Mouse (Mus musculus) heart, embryonic 14.5 days (tissue): ENCODE measurements around the gene Hoxb2. TPM values are rescaled to one million over a fixed set of nuclear protein-coding genes. Genes with fewer than 3 reads are reported as not detected.

Source experiments
- ATAC-seq: fragments of 200-750 bp; cut with Nextera tagmentation; 2 replicates; pipeline ENCODE4 v1.8.0; 2017; ENCODE audit warnings: low read depth, moderate TSS enrichment; ENCODE audit not compliant: insufficient number of reproducible peaks, insufficient read depth, low FRiP score
- H3K27ac ChIP-seq, 2 experiments: fragments of 200-500 bp in 1 of 2; fragments of 300-500 bp in 1 of 2; sonication (generic) in 1 of 2; replicated peaks in 1 of 2; 2 replicates each; pipeline ENCODE4 v1.5.1; 2012 to 2014; ENCODE audit warnings: low read depth in 2 of 2, low read length in 2 of 2, control low read depth in 1 of 2, mild to moderate bottlenecking in 1 of 2, mixed read lengths in 1 of 2; ENCODE audit not compliant: control insufficient read depth in 1 of 2, insufficient read depth in 1 of 2
- H3K27me3 ChIP-seq: fragments of 300-500 bp; sonication (generic); 2 replicates; pipeline ENCODE4 v1.6.1; 2014; ENCODE audit warnings: mild to moderate bottlenecking, low read length, control low read depth; ENCODE audit not compliant: control insufficient read depth, insufficient read depth
- H3K36me3 ChIP-seq: fragments of 300-500 bp; sonication (generic); 2 replicates; pipeline ENCODE4 v1.6.1; 2014; ENCODE audit warnings: mild to moderate bottlenecking, control low read depth, low read length, mixed read lengths; ENCODE audit not compliant: control insufficient read depth, insufficient read depth
- H3K4me1 ChIP-seq, 2 experiments: fragments of 200-500 bp in 1 of 2; fragments of 300-500 bp in 1 of 2; sonication (generic) in 1 of 2; 2 replicates each; pipeline ENCODE4 v1.6.1; 2012 to 2014; ENCODE audit warnings: low read length in 2 of 2, control low read depth in 1 of 2, mixed read lengths in 1 of 2; ENCODE audit not compliant: control insufficient read depth in 2 of 2, insufficient read depth in 2 of 2
- H3K4me2 ChIP-seq: fragments of 300-500 bp; sonication (generic); 2 replicates; pipeline ENCODE4 v1.6.1; 2014; ENCODE audit warnings: mild to moderate bottlenecking, low read length
- H3K4me3 ChIP-seq, 2 experiments: fragments of 200-500 bp in 1 of 2; fragments of 300-500 bp in 1 of 2; sonication (generic) in 1 of 2; 2 replicates each; pipeline ENCODE4 v1.5.1; 2012 to 2014; ENCODE audit warnings: low read length in 2 of 2, mild to moderate bottlenecking in 2 of 2, control low read depth in 1 of 2, low read depth in 1 of 2, moderate library complexity in 1 of 2; ENCODE audit not compliant: control insufficient read depth in 1 of 2, insufficient read depth in 1 of 2
- H3K9ac ChIP-seq: fragments of 300-500 bp; sonication (generic); 2 replicates; pipeline ENCODE4 v1.6.1; 2014; ENCODE audit warnings: mild to moderate bottlenecking, low read length
- H3K9me3 ChIP-seq: fragments of 300-500 bp; sonication (generic); 2 replicates; pipeline ENCODE4 v1.6.1; 2016; ENCODE audit warnings: low read length, control low read depth; ENCODE audit not compliant: control insufficient read depth
- WGBS: fragments of 180-500 bp; shearing (Covaris S2); extraction: QIAGEN DNeasy Blood & Tissue Kit; methylation state at CpG from one replicate; pipeline ENCODE4 v1.1.7; 2014; 5-methylcytosine and 5-hydroxymethylcytosine counted together
- polyA plus RNA-seq: library from polyadenylated mRNA; unstranded; fragments of >200 nt; fragmentation: Nextera tagmentation; extraction: Ambion mirVana; gene quantifications from 2 replicates; pipeline ENCODE4 v1.2.1, GENCODE M21; 2014

Hoxb2 gene
- polyA plus RNA-seq, 1 experiment from 2014 or later = 2.9 TPM

DNA sequence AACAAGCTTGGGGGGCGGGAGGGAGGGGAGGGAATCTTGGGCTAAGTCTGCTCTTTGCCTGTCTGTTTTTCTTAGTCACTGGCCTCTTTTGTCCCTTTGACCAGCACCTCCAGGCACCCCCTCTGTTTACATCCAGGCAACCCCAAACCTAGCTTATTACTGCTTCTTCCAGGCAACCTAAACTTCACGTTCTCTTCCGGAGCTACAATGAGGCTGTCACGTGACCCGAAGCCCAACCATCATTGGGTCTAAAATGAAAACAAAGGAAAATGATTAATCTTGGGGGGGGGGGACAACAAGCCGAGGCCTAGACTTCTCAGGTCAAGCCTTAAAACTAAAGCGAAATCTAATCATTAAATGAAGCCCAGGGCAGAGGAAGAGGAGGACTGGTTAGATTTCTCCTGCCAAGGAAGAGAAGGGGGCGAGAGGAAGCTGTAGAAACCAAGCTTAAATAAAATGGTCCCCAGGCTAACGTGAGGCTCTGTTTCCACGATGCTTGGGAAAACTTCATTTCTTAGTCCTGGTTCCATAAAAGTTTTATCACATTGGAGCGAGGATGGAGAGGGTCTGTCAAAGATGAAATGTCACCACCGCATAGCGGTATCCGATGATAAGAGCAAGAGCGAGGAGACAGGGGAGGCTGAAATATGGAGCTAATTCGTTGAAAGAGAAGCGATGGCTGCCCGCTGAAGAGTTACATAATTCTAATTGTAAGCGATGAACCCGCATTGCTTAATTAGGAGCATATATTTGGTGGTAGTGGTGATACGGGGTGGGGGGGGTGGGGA lies 2.0 kb upstream of the Hoxb2 start:
- H3K4me1 ChIP-seq = no peaks in the 10 kb centered on the region; a peak in 1 of 4 replicates
- no peaks in the 10 kb centered on the region for H3K36me3 ChIP-seq
- H3K4me3 ChIP-seq = no peak overlapping the region
- H3K4me2 ChIP-seq = 0 out of 2 replicates have a peak overlapping the region, but pooled peaks have one; percentile 16
- no peaks in the 10 kb centered on the region for H3K9me3 ChIP-seq
- H3K27ac ChIP-seq = no peak overlapping the region
- no peak for ATAC-seq
- peaks cover 95% of the 10 kb centered on the region for H3K27me3 ChIP-seq
- WGBS = 15% methylated on average over 21 of the region's 21 CpGs
- no peak overlapping the region for H3K9ac ChIP-seq

- H3K4me3 ChIP-seq = no peak overlapping the region
- no peak overlapping the region for H3K27ac ChIP-seq
- ATAC-seq = no peak
- WGBS = 65% methylated on average over 3 of the region's 3 CpGs
- H3K36me3 ChIP-seq = no peaks in the 10 kb centered on the region
- H3K9me3 ChIP-seq = no peaks in the 10 kb centered on the region
- no peak overlapping the region for H3K4me2 ChIP-seq
- peaks cover 93% of the 10 kb centered on the region for H3K27me3 ChIP-seq
- no peaks in the 10 kb centered on the region; a peak in 1 of 4 replicates for H3K4me1 ChIP-seq
- H3K9ac ChIP-seq = no peak overlapping the region
Observed at GRCm38 (mm10) chr11:96348988-96349387, 1.3 kb upstream of the Hoxb2 start.

DNA sequence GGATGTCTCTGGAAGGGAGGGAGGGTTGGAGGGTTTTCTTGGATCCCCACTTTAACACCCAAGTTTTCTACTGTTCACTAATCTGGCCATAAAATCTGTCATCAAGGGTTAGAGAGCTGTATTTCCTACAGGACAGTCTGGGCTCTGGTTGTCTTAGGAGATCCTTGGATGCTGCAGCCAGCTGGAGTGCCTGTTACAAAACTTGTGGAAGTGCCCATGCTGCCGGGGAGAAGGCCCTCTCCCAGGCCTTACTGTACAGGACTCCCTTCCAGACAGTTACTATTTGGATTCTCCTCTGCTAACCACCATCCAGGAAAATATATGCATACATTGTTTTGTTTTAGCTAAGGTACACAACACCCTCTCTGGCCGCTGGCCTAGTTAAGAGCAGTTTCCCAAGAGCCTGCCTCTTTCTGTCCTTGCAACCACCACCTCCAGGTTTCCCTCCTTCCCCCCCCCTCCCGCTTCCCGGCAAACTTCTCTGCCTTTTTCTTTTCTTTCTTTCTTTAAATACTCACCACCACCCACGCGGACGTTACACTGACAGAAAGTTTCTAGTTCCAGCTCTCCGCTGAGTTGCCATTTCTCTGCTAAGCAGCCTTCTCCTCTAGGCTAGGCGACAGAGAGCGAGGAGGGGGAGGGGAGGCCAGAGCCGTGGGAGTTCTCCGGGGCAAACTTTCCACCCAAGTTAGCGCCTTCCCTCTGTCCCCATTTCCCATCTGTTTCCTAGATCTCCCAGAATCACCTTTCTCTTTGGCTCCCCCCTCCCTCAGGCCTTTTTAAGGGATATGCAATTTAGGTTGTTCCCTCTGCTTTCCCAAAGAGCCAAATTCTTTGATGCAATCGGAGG lies 609 bp upstream of the Hoxb2 start:
- Histone ChIP-seq H3K9me3 (no peaks in the 10 kb centered on the region), H3K9ac (no peak overlapping the region), H3K27me3 (peaks cover 93% of the 10 kb centered on the region), H3K27ac (no peak overlapping the region), H3K36me3 (no peaks in the 10 kb centered on the region), H3K4me1 (peaks cover 0 to 3% of the 10 kb centered on the region in 2 experiments; a peak in 3 of 4 replicates), H3K4me3 (no peak overlapping the region), H3K4me2 (no peak overlapping the region)
- WGBS = 24% methylated on average over 14 of the region's 14 CpGs
- no peak for ATAC-seq

GRCm38 (mm10) chr11:96350791-96351190 lies 466 bp downstream of the Hoxb2 start:
- no peak overlapping the region for H3K27ac ChIP-seq
- no peak for ATAC-seq
- no peaks in the 10 kb centered on the region for H3K36me3 ChIP-seq
- 64% methylated on average over 2 of the region's 2 CpGs for WGBS
- H3K4me3 ChIP-seq = no peak overlapping the region
- no peak overlapping the region; the same call in 1 of the 2 replicates for H3K9ac ChIP-seq
- H3K27me3 ChIP-seq = peaks cover 91% of the 10 kb centered on the region
- no peaks in the 10 kb centered on the region for H3K9me3 ChIP-seq
- H3K4me2 ChIP-seq = no peak overlapping the region
- peaks cover 0 to 3% of the 10 kb centered on the region in 2 experiments; a peak in 3 of 4 replicates for H3K4me1 ChIP-seq

- Histone ChIP-seq H3K36me3 (no peaks in the 10 kb centered on the region), H3K4me3 (peak overlapping the region in 1 of 2 experiments; percentile 40; a peak in 2 of 4 replicates), H3K27me3 (peaks cover 91% of the 10 kb centered on the region), H3K4me2 (peak overlapping the region; percentile 63), H3K9me3 (no peaks in the 10 kb centered on the region), H3K4me1 (peaks cover 0 to 3% of the 10 kb centered on the region in 2 experiments; a peak in 2 of 4 replicates), H3K27ac (peak overlapping the region in 1 of 2 experiments; percentile 65; a peak in 1 of 4 replicates), H3K9ac (peak overlapping the region; percentile 62)
- ATAC-seq = no peak
- 28% methylated on average over 11 of the region's 11 CpGs for WGBS
Observed at GRCm38 (mm10) chr11:96351312-96351711, 987 bp downstream of the Hoxb2 start.

GRCm38 (mm10) chr11:96351831-96352230 lies 1.5 kb downstream of the Hoxb2 start:
- Histone ChIP-seq H3K4me2 (peak overlapping the region; percentile 63), H3K27me3 (peaks cover 91% of the 10 kb centered on the region), H3K4me1 (peaks cover 0 to 3% of the 10 kb centered on the region in 2 experiments; a peak in 2 of 4 replicates)

GRCm38 (mm10) chr11:96352691-96353521 lies 2.6 kb downstream of the Hoxb2 start:
- ATAC-seq = no peak
- no peaks in the 10 kb centered on the region for H3K9me3 ChIP-seq
- H3K27me3 ChIP-seq = peaks cover 93% of the 10 kb centered on the region
- peak overlapping the region; percentile 30 to 40 for H3K4me3 ChIP-seq
- peak overlapping the region; percentile 3 to 65 for H3K27ac ChIP-seq
- H3K4me1 ChIP-seq = peaks cover 0 to 3% of the 10 kb centered on the region in 2 experiments; a peak in 2 of 4 replicates
- H3K9ac ChIP-seq = peak overlapping the region; percentile 72
- no peaks in the 10 kb centered on the region for H3K36me3 ChIP-seq
- under 1% methylated on average over 71 of the region's 75 CpGs for WGBS
- peak overlapping the region; percentile 63 for H3K4me2 ChIP-seq

More at GRCm38 (mm10) chr11:96351831-96352230, 1.5 kb downstream of the Hoxb2 start:
- 3% methylated on average over 22 of the region's 22 CpGs for WGBS
- ATAC-seq = no peak
- H3K27ac ChIP-seq = peak overlapping the region; percentile 50 to 65; a peak in 3 of 4 replicates
- H3K36me3 ChIP-seq = no peaks in the 10 kb centered on the region
- H3K9ac ChIP-seq = peak overlapping the region; percentile 62
- no peaks in the 10 kb centered on the region for H3K9me3 ChIP-seq
- H3K4me3 ChIP-seq = peak overlapping the region; percentile 40 to 43
